Mouse (Mus musculus) hindbrain, embryonic 16.5 days (tissue): ENCODE data around the gene Btbd1. TPM values are rescaled to one million over a fixed set of nuclear protein-coding genes. Genes with fewer than 3 reads are reported as not detected.

ENCODE experiments used
- ATAC-seq: fragments of 200-750 bp; cut with Nextera tagmentation; 2 replicates; pipeline ENCODE4 v1.8.0; 2017; ENCODE audit warnings: moderate TSS enrichment, moderate library complexity
- H3K27ac ChIP-seq: fragments of 300-500 bp; sonication (generic); 2 replicates; pipeline ENCODE4 v1.5.1; 2014; ENCODE audit warnings: low read depth, mild to moderate bottlenecking, control low read depth, low read length, moderate library complexity
- H3K27me3 ChIP-seq: fragments of 300-500 bp; sonication (generic); replicated peaks from 2 replicates; pipeline ENCODE4 v1.6.1; 2014; ENCODE audit warnings: low read length; ENCODE audit not compliant: control insufficient read depth, insufficient read depth
- H3K36me3 ChIP-seq: fragments of 300-500 bp; sonication (generic); 2 replicates; pipeline ENCODE4 v1.6.1; 2014; ENCODE audit warnings: mild to moderate bottlenecking, low read length, moderate library complexity, mixed read lengths; ENCODE audit not compliant: control insufficient read depth, insufficient read depth
- H3K4me1 ChIP-seq: fragments of 300-500 bp; sonication (generic); 2 replicates; pipeline ENCODE4 v1.6.1; 2014; ENCODE audit warnings: low read depth, low read length; ENCODE audit not compliant: control insufficient read depth, insufficient read depth
- H3K4me2 ChIP-seq: fragments of 300-500 bp; sonication (generic); 2 replicates; pipeline ENCODE4 v1.6.1; 2014; ENCODE audit warnings: mild to moderate bottlenecking, low read length, control low read depth, moderate library complexity
- H3K4me3 ChIP-seq: fragments of 300-500 bp; sonication (generic); 2 replicates; pipeline ENCODE4 v1.5.1; 2014; ENCODE audit warnings: mild to moderate bottlenecking, low read length, control low read depth, moderate library complexity
- H3K9ac ChIP-seq: fragments of 300-500 bp; sonication (generic); 2 replicates; pipeline ENCODE4 v1.6.1; 2014; ENCODE audit warnings: low read depth, mild to moderate bottlenecking, control low read depth, low read length, moderate library complexity
- H3K9me3 ChIP-seq: fragments of 300-500 bp; sonication (generic); 2 replicates; pipeline ENCODE4 v1.6.1; 2014; ENCODE audit warnings: mild to moderate bottlenecking, low read length, moderate library complexity; ENCODE audit not compliant: control insufficient read depth
- WGBS: fragments of 180-500 bp; shearing (Covaris S2); extraction: QIAGEN DNeasy Blood & Tissue Kit; methylation state at CpG from one replicate; pipeline ENCODE4 v1.1.7; 2014; 5-methylcytosine and 5-hydroxymethylcytosine counted together
- polyA plus RNA-seq: library from polyadenylated mRNA; unstranded; fragments of >200 nt; fragmentation: Nextera tagmentation; extraction: Ambion mirVana; gene quantifications from 2 replicates; pipeline ENCODE4 v1.2.1, GENCODE M21; 2015

The Btbd1 gene
- polyA plus RNA-seq, 1 experiment from 2014 or later = 80.6 TPM

- Histone ChIP-seq H3K36me3 (peaks cover 5% of the 10 kb centered on the region), H3K27ac (no peak overlapping the region), H3K9me3 (peaks cover 4% of the 10 kb centered on the region), H3K4me1 (no peaks in the 10 kb centered on the region), H3K27me3 (no peaks in the 10 kb centered on the region), H3K9ac (no peak overlapping the region), H3K4me2 (no peak overlapping the region), H3K4me3 (no peak overlapping the region)
- no peak for ATAC-seq
- WGBS = 71% methylated on average over 5 of the region's 5 CpGs
Measured at GRCm38 (mm10) chr7:81775325-81775724, 53.9 kb downstream of the Btbd1 start.

GRCm38 (mm10) chr7:81772786-81773539 lies 56.3 kb downstream of the Btbd1 start:
- Histone ChIP-seq H3K36me3 (no peaks in the 10 kb centered on the region; the same call in 1 of the 2 replicates), H3K4me2 (no peak overlapping the region), H3K27ac (peak overlapping the region; percentile 44; the same call in 1 of the 2 replicates), H3K9me3 (peaks cover 4% of the 10 kb centered on the region; the same call in 1 of the 2 replicates), H3K4me3 (no peak overlapping the region), H3K27me3 (no peaks in the 10 kb centered on the region), H3K9ac (no peak overlapping the region), H3K4me1 (no peaks in the 10 kb centered on the region)
- WGBS = 84% methylated on average over 10 of the region's 10 CpGs
- peak; percentile 37; the same call in 1 of the 2 replicates for ATAC-seq

- no peaks in the 10 kb centered on the region for H3K36me3 ChIP-seq
- H3K9me3 ChIP-seq = no peaks in the 10 kb centered on the region
- H3K27ac ChIP-seq = peak overlapping the region; percentile 70
- no peaks in the 10 kb centered on the region for H3K27me3 ChIP-seq
- WGBS = 3% methylated on average over 48 of the region's 60 CpGs
- peak overlapping the region; percentile 95 for H3K4me2 ChIP-seq
- peak overlapping the region; percentile 78 for H3K9ac ChIP-seq
- peak overlapping the region; percentile 98 for H3K4me3 ChIP-seq
- H3K4me1 ChIP-seq = peaks cover 9% of the 10 kb centered on the region
- peak; percentile 61; the same call in 1 of the 2 replicates for ATAC-seq
Measured at GRCm38 (mm10) chr7:81763110-81763845, 66.0 kb downstream of the Btbd1 start.

DNA sequence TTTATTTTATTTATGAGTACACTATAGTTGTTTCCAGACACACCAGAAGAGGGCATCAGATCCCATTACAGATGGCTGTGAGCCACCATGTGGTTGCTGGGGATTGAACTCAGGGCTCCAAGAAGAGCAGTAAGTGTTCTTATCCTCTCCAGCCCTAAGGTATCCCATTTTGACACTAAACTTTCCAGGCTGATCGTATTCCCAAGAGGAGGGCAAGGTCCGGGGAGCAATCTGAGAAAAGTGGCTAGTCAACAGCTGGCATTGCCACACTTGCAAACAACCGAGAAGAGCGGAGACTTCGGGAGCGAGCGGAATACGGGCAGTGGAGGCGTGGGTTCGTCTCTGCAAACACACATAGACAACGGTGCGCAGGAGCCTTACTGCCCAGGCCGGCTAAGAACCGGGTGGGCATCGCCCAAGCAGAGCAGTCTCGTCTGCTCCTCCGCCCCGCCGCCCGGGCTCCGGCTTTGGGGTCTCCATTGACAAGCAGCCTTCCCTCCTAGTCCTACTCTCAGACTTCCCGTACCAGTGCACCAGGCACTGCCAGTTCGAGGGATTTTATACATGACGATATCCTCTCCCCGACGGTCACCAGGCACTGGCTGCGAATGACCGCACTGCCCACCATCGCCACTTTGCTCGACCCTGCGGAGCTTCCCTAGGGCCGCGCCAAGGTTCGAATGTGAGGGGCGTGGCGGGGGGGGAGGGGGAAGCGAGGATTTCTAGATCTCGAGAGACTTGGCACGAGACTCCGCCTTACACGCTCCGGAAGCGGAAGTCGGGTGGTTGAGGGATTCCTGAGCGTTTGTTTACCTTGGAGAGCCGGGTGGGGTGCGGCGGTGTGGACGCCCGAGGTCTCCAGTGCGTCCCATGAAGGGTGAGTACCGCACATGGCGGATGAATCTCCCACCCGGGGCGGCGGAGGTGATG lies 66.8 kb downstream of the Btbd1 start, which contains the start of gene Ramac:
Gene Ramac (plus strand): TSS at position 746 of the 930 bp plus-strand sequence.
- Histone ChIP-seq H3K27ac (peak within 1 kb of the TSS; percentile 70), H3K27me3 (no peaks in the 10 kb centered on the region), H3K4me2 (peak within 1 kb of the TSS; percentile 95), H3K9me3 (no peaks in the 10 kb centered on the region), H3K36me3 (no peaks in the 10 kb centered on the region), H3K4me3 (peak within 1 kb of the TSS; percentile 98), H3K9ac (peak within 1 kb of the TSS; percentile 78), H3K4me1 (peaks cover 9% of the 10 kb centered on the region)
- under 1% methylated on average over 54 of the region's 56 CpGs for WGBS
- peak; percentile 97 for ATAC-seq

DNA sequence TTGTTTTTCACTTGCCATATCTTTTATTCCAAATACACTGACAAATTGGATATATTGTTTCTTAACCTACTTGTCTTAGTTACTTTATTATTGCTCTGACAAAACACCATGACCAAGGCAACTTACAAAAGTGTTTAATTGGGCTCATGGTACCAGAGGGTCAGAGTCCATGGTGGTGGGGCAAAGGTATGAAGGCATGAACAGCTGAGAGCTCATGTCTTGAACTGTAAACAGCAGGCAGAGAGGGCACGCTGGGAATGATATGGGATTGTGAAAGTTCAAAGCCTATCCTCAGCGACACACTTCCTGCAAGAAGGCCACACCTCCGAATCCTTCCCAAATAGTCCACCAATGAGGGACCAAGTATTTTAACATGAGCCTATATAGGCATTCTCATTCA lies 81.3 kb downstream of the Btbd1 start:
- H3K4me1 ChIP-seq = no peaks in the 10 kb centered on the region
- H3K4me2 ChIP-seq = no peak overlapping the region
- no peaks in the 10 kb centered on the region for H3K36me3 ChIP-seq
- H3K27me3 ChIP-seq = no peaks in the 10 kb centered on the region
- H3K9me3 ChIP-seq = no peaks in the 10 kb centered on the region
- no peak overlapping the region for H3K27ac ChIP-seq
- no peak overlapping the region for H3K4me3 ChIP-seq
- ATAC-seq = no peak
- no peak overlapping the region for H3K9ac ChIP-seq
- WGBS = 94% methylated on average over 3 of the region's 3 CpGs

- no peak for ATAC-seq
- Histone ChIP-seq H3K27me3 (no peaks in the 10 kb centered on the region), H3K4me3 (no peak overlapping the region), H3K27ac (no peak overlapping the region), H3K9ac (no peak overlapping the region), H3K4me1 (no peaks in the 10 kb centered on the region), H3K4me2 (no peak overlapping the region), H3K9me3 (no peaks in the 10 kb centered on the region), H3K36me3 (no peaks in the 10 kb centered on the region)
- WGBS = 72% methylated on average over 4 of the region's 4 CpGs
Measured at GRCm38 (mm10) chr7:81744145-81744544, 85.1 kb downstream of the Btbd1 start.

Other genes starting within 250 kb of the Btbd1 start
- 23.5 and 26.3 TPM in 2 replicates for gene Homer2, start 121.9 kb downstream of the Btbd1 start, polyA plus RNA-seq
- gene Ramac, start 66.5 kb downstream of the Btbd1 start, polyA plus RNA-seq = 135 and 145 TPM in 2 replicates
- gene 3110040N11Rik, start 40.0 kb downstream of the Btbd1 start, polyA plus RNA-seq = 48.8 and 50.3 TPM in 2 replicates
- not detected in 2 replicates for gene Gm10160, start 26.4 kb upstream of the Btbd1 start, polyA plus RNA-seq
- 9.0 and 13.0 TPM in 2 replicates for gene Tm6sf1, start 29.6 kb upstream of the Btbd1 start, polyA plus RNA-seq
- 47.6 and 49.5 TPM in 2 replicates for gene Hdgfl3, start 105.0 kb upstream of the Btbd1 start, polyA plus RNA-seq
- gene Bnc1, start 162.9 kb upstream of the Btbd1 start, polyA plus RNA-seq = 0.20 and 0.41 TPM in 2 replicates